Mouse (Mus musculus): ENCODE measurements around the gene Zcwpw1.
A peak's percentile ranks its signal among the peaks of the same experiment; 100 is the strongest.
"Not testable (repeated sequence)": the region's sequence is repeated elsewhere in the genome, so short reads cannot be mapped to it uniquely, and the experiment has no call there.

Gene Zcwpw1

DNA sequence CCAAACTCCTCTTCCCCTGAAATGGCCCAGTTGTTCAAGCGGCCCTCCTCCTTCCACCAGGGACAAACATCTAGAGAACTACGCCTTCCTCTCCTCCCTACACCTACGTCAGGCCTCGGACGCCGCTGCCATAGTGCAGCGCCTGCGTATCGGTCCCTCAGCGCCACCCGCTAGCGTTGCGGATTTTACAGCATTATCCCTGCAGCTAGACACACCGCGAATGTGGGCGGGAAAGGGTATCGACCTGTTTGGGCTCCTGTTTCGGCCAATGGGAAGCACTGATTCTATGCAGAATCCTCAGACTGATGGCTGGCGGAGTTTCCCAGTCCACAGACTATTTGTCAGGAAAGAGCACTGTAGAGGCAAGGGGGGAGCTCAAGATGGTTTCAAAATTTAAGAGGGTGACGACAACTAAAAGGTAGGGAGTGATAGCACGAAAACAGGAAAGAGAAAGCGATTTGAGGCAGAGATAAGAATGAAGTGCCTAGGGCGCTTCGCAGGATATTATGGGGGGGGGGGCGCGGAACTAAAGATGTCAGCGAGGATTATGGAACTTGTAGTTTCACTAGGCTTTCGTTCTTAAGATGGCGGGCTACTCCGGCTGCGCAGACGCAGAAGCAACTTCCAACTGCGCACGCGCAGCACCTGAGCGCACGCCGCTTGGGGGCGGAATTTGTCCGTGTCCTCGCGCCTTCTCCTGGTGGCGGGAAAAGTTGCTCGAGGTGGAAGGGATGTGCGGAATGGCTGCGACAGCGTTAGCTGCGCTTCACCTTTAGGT lies at the start of gene Zcwpw1, which contains the start of gene Mepce:
Gene Zcwpw1, plus strand, starts transcription at position 648 of the 778 bp plus-strand sequence.
Gene Mepce, minus strand, starts transcription at position 505 of the 778 bp plus-strand sequence.
- DNase-seq = peak; percentile 97

DNA sequence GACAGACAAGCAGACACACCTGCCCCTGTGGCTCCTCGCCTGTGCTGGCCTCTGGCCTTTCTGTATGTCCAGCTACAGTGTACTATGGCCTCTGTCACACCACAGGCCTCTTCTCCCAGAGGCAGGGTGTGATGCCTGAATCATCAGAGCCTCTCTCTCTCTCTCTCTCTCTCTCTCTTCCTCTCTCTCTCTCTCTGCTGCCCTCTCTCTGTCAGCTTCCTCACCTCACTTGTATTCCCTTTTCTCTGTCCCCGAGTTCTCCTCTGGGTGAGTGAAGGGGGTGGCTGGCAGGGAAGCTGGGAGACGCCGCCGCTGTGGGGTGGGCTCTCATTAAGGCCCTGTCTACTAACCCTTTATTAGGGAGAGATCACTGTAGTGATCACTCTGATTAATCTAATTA lies 49.1 kb upstream of the Zcwpw1 start:
- DNase-seq = peak; percentile 48

DNA sequence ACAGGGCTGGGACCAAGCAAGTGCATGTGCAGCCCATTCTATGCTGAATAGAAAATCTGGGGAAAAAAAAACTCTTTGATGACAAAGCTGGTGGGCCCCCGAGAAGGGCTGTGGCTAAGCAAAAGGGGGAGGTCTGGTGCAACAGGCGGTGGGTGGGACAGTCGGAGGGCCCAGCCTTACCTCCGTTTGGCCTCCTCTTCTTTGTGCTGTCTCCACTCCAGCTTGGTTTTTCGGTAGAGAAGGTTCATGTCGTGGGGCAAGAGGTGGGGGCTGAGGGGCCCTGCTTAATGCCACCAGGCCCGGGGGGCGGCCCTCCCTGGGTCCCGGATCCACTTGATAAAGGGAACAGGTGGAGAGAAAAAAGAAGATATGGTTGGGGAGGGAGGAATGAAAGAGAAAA lies 48.1 kb upstream of the Zcwpw1 start:
- DNase-seq = peak; percentile 42

DNA sequence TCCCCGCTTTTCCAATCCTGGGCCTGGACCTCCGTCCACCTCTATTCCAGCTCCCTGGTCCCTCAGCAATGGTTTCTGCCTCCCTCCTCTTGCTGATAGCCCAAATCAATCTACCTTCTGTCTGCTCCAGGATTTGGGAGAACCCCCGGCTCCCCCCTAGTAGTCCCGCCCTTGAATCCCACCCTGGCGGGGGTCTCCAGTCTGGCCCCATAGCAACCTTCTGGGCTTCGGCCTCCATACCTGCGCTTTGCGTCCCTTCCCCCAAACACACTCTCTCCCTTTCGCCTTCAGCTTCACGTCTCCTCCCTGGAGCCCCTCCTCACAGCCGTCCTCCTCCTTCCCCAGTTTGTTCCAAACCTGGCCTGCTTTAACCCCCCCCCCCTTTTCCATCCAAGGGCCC lies 47.1 kb upstream of the Zcwpw1 start:
- DNase-seq = no peak

DNA sequence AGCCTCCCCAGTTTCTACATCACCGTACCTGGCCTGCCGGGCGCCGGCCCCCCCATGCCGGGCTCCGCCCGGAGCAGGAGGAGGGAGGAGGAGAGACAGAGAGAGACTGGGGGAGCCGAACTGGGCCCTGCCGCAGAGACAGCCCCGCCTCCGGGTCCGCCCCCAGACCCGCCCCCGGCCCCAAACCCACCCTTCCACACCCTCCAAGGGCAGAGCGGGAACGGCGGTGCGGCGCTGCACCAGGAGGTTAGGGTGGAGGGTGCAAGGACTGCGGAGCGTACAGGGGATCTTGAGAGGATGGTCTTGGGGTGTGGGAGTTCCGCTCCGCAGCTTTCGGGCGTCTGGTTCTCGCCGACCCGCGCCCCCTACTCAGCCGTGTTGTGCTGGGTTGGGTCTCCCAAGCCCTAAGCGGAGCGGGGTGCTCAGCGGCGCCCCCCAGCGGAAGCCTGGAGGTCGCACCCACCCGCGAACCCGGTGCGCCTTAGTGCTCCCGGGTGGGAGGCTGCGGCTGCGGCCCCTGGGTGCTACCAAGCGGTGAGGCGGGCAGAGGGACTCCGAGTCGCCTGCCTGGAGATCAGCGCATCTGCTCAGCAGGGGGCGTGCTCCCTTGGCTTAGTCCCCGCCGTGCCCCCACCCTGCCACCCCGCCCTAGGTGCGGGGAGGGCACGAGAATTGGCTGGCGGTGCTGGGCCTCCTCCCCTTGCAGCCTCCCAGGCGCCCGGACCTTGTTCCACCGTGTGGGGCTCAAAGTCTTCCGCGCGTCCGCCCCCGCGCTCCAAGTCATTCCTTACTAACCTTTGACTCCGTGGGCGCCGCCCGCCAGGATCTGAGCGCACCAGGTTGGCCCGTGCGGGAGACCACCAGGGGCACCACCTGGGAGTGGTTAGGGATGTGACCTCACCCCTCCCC lies 46.3 kb upstream of the Zcwpw1 start, which contains the start of gene Nyap1:
Gene Nyap1, minus strand, starts transcription at position 585 of the 909 bp plus-strand sequence.
- peak; percentile 95 for DNase-seq

DNA sequence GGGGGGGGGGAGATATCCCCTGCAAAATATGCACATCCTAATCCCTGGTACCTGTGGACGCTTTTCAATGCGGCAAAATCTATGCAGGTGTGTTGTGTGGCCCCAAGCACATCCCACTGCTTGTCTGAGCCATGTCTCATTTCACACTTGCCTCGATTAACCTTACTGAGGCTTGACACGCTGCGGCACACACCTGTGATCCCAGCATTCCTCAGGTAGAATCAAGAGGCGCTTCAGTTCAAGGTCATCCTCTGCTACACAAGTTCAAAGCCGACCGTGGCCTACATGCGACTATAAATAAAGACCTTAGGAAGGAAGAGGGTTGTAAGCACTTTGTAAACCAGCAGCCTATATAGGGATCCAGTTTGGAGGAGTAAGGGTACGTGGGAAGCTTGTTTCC lies 45.5 kb upstream of the Zcwpw1 start:
- DNase-seq = no peak

DNA sequence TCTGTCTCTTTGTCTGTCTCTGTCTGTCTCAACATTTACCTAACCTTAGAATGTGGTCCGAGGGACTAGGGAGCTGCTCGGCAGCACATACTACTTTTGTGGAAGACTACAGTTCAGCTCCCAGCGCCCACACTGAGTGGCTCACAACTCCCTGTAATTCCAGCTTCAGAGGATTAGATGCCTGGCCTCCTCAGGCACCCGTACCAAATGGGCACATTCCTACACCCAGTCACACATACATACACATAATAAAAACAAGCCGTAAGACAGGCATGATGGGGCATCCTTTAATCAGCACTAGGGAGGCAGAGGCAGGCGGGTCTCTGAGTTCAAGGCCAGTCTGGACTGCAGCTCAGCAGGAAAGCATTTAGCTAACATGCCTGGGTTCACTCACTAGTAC lies 44.8 kb upstream of the Zcwpw1 start:
- no peak for DNase-seq

DNA sequence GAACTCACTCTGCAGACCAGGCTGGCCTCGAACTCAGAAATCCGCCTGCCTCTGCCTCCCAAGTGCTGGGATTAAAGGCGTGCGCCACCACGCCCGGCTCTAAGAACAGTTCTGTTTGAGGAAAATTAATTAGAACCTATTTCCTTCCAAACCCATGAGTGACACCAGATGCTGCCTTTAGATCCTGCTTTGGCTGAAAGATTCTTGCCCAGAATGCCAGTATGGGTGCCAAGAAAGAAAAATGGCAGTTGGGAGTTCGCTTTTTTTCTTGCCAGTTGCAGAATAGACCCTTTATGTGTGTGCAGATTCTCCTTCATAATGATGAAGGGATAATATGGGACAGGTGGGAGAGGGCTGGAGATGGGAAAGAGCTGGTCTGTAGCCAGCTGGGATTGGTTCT lies 43.4 kb upstream of the Zcwpw1 start:
- no peak for DNase-seq

DNA sequence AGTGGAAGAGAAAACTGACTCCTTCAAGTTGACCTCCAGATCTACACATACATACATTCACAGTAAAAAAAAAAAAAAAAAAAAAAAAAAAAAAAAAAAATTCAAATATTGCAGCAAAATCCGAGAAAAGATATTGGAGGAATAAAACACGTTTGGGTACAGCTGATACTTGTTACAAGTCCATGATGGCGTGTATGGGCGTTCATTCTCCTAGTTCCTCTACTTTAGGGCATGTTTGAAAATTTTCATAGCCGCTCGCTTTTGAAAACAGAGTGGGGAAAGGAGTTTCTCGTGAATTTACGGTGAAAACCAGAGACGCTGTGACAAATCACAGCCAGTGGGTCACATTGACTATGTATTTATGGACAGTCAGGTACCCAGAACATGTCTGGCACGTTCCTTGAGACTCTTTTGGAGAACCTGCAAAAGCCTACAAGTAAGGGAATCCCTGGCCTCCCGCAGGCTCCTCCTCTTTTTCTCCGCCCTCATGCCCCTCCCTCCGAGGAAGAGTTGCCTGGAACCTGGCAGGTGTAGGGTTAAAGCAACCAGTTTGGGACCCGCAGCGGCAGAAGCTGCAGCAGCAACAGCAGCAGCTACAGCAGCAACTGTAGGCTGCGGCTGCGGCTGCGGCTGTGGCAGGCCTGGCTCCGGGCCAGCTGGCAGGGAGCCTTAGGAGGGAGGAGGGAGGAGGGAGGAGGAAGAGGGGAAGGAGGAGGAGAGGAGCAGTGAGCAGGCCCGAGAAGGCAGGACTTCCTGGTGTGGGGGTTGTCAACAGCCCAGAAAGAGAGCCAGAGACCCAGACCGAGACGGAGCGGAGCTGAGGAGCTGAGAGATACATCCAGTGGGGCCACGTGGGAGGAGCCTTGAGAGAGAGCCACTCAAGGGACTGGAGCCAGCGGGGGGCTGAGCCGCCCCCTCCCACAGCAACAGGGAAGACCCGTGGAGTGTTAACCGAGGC lies 42.1 kb upstream of the Zcwpw1 start, which contains the start of gene Tsc22d4:
Gene Tsc22d4, plus strand, starts transcription at position 517 of the 958 bp plus-strand sequence.
- DNase-seq = peak; percentile 94

DNA sequence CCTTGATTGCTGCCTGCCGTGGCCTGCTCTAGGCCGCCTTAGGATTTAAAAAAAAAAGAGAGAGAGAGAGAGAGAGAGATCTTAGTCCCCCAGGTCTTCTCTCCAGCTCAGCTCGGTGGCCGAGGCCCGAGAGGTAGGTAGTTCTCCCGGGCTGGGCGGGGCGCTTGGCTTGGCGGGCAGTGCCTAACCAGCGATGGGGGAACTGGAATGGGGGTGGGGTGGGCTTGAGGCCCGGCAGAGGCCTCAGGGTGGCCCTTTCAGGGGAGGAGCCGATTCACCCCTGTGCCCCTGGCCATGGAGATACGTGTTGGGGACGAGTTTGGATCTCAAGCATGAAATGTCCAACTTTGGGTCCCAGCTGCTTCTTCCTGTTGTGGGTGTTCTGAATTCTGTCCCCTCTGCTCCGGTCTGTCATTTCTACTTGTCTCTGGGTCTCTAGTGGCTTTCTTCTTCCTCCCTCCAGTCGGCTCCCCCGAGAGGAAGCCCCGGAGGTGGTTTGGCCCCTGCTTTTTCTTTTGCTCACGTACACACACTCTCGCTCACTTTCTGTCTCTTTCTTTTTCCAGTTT lies 41.2 kb upstream of the Zcwpw1 start:
- peak; percentile 69 for DNase-seq

DNA sequence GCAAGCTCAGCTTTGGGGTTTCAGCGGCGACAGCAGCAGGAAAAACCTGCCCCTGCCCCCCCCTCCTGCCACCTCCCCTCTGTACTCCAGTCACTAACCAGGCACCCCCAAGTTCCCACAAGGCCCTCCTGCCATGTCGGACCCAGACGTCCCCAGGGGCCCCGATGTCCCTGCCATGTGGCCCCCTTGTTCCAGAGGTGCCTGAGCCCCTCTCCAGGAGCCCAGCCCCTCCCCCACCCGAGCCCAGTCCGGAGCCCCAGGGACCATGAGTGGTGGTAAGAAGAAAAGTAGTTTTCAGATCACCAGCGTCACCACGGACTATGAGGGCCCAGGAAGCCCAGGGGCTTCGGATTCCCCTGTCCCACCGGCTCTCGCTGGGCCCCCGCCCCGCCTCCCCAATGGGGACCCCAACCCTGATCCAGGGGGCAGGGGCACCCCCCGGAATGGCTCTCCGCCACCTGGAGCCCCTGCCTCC lies 40.7 kb upstream of the Zcwpw1 start:
- DNase-seq = peak; percentile 71

DNA sequence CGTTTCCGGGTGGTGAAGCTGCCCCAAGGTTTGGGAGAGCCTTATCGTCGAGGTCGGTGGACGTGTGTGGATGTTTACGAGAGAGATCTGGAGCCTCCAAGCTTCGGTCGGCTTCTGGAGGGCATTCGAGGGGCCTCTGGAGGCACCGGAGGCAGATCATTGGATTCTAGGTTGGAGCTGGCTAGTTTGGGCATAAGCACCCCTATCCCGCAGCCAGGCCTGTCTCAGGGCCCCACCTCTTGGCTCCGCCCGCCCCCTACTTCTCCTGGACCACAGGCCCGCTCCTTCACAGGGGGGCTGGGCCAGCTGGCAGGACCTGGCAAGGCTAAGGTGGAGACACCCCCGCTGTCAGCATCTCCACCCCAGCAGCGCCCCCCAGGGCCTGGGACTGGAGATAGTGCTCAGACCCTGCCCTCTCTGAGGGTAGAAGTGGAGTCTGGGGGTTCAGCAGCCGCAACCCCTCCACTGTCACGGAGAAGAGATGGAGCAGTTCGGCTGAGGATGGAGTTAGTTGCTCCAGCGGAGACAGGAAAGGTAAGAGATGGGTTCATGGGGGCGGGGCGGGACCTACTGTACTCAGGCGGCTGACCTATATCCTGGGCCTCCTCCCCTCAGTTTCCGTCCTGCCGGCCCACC lies 40.2 kb upstream of the Zcwpw1 start:
- peak; percentile 86 for DNase-seq

DNA sequence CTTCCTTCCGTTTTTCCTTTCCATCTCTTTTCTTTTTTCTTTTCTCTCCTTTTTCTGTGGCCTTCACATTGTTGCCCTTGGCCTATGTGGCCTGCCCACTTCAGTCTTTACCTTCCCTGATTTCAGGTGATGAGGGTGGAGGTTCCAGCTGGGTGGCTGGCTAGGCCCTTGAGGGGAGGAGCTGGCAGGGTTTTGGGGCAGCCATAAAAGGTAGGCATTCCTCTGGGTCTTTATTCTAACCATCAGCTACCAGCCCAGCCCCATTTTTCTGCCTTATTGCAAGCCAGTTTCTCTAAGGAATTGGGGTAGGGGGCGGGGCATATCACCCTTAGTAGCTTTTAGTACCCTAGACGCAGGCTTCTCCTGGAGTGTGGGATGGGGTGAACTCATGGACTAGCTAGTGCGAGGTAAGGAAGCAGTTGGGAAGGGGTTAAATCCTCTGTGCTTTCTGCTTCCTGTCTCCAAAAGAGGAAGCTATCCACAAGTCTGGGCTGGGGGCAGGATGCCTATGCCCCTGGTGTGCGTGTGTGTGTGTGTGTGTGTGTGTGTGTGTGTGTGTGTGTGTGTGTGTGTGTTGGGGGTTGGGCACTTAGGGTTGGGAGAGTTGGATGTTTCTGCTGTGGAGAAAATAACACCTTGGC lies 39.3 kb upstream of the Zcwpw1 start:
- DNase-seq = peak; percentile 55

DNA sequence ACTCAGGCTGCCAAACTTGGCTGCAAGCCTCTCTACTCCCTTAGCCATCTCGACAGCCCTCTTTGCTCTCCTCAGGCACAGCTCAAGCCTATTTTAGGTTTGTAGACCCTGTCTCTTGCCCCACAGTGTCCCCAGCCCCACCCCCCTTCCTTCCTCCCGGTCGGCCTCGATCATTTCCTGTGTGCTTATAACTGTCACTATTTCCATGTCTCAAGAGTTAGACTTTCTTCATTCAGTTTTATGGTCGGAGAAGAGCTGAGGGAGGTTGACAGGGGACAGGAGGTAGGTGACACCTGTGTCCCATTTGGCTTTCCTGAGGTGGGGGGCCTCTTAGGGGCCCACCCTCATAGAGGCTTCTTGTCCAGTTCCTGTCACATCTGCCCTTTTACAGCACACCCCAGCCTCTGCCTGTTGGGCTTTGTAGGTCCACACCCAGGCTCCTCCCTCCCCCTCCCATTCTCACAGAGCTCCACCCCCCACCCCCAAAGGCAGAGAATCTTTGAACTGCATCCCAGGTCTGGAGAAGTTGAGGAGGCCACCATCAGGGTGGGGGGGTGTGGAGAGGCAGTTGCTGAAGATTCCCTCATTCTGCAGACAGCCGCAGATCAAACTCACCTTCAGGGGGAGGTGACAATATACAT lies 38.3 kb upstream of the Zcwpw1 start:
- DNase-seq = peak; percentile 68

DNA sequence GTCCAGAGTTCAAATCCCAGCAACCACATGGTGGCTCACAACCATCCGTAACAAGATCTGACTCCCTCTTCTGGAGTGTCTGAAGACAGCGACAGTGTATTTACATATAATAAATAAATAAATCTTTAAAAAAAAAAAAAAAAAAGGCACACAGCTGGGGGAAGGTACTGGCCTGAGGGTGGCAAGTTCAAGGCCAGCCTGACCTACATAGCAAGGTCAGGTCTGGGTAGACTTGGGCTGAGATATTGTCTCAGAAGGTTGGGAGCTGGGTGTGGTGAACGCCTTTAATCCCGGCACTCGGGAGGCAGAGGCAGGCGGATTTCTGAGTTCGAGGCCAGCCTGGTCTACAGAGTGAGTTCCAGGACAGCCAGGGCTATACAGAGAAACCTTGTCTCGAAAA lies 37.4 kb upstream of the Zcwpw1 start:
- DNase-seq = not testable (repeated sequence)

DNA sequence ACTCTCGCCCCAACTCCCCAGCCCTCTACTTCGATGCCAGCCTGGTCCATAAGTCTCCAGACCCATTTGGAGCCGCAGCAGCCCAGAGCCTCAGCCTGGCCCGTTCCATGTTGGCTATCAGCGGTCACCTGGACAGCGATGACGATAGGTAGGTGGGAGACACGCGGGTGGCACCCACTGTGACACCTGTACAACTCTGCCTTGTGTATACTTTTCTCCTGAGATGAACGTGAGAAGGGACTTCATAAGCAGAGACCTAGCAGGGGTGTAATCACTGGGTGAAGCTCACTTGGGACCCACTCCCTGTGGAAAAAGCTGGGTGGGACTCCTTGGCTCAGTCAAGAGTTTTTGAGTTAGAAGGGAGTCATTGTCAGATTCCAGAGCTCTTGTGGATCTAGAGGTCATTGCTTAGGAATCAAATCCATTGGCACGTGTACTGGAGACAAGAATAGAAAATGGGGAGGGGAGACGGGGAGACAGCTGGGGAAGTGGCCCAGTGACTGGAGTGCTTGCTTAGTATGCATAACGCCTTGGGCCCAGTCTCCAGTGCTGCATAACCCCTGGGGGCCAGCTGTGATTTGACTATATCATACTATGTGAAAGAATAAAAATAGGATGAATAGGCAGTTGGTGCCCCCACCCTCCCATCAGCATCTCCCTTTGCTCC lies 36.2 kb upstream of the Zcwpw1 start:
- no peak for DNase-seq

DNA sequence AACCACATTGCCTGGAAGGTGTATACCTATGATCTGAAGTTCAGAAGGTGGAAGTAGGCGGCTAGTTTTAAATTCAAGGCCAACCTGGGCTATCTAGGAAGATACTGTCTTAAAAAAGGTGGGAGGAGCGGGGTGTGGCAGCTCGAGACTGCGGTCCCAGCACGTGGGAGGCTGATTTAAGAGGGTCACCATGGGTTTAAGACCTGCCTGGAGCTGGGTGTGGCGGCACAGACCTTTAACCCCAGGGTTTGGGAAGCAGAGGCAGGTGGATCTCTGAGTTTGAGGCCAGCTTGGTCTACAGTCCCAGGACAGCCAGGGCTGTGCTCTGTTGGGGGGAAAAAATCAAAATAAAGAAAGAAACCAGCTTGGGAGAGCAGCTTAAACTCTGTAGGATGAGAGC lies 35.6 kb upstream of the Zcwpw1 start:
- no peak for DNase-seq

DNA sequence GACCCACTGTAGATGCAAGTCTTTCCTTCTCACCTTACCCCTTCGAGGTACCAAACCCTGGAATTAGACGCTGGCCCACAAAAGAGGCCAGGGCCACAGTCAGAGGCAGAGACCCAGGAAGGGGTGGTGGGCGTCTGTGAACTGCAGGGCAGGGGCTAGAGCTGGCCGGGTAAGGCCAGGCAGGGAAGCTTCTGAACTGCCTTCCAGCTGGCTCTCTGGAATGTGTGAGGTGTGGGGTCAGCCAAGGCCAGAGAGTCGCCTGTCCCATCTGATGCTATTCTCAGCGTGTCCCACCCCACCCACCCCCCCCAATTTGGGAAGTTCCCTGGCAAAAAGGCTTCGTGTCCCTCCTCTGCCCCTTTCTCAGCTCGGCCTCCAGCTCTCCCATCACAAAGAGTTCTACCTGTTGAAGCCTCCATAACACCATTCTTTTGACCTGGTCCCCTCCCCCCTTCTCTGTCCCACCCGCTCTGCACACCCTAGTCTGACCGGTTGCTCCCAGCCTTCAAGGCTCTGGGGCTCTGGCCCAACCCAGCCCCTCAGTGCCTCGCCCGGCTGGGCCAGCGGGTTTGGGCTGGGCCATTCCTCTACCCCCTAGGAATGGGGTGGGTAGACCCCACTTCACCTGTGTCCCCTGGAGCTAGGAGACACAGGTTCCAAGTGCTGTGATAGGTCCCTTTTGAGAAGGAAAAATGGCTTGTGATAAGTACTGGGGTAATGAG lies 34.3 kb upstream of the Zcwpw1 start:
- DNase-seq = no peak

DNA sequence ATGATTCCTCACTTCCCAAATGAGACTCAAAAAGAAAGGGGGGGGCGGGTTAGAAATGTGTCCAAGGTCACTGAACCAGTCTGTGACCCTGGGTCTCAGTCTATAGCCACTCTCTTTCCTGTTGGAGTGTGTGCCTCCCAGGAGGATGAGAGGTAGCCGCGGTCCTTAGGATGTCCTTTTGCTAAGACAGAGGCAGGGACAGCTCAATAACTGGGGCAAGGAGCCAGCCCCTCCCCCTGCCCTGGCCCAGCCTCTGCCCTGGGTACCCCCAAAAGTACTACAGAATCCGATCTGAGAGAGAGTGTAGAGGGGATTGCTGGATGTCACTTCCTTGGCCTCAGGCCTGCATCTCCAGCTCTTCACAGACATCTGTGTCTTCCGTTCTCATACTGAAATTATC lies 32.2 kb upstream of the Zcwpw1 start:
- DNase-seq = no peak

All from thymus, postnatal 25 days (tissue).